In genomic region chr9:80391404-80391803, GRCm38 (mm10) we compare ENCODE assay signal across 20 mouse cellular contexts.
A peak's percentile ranks its signal among the peaks of the same experiment; 100 is the strongest.
DNase-seq lines count a peak whose midpoint lies in the region; ATAC-seq and TF ChIP-seq lines count a peak whose summit lies in the region.
"Had no signal": no experiment of that assay in that cellular context is flagged by ENCODE, and none has a peak within 500 bp of the region (broad histone marks: within the 10 kb centered on the region; RNA-seq: fewer than 3 reads in every experiment).

No protein-coding gene starts in this region.

- H3K9me3 ChIP-seq in forebrain, embryonic 13.5 days (replicated peaks), result no peaks in the 10 kb centered on the region
- no peaks in the 10 kb centered on the region for H3K9me3 ChIP-seq in forebrain, postnatal 0 days (ENCODE audit: low read length)
- no peaks in the 10 kb centered on the region for H3K9me3 ChIP-seq in hindbrain, embryonic 13.5 days
- no peaks in the 10 kb centered on the region for H3K9me3 ChIP-seq in hindbrain, embryonic 16.5 days (ENCODE audit: control insufficient read depth, low read length)
- H3K9me3 ChIP-seq in neural tube, embryonic 14.5 days (ENCODE audit: control insufficient read depth, low read length), result no peaks in the 10 kb centered on the region
- H3K9me3 ChIP-seq: embryonic facial prominence, embryonic 10.5 days; G1E; hindbrain, embryonic 15.5 days had no signal

- no peaks in the 10 kb centered on the region for H3K36me3 ChIP-seq in forebrain, embryonic 13.5 days (ENCODE audit: poor library complexity, severe bottlenecking)
- no peaks in the 10 kb centered on the region for H3K36me3 ChIP-seq in forebrain, postnatal 0 days (ENCODE audit: insufficient read depth)
- H3K36me3 ChIP-seq in hindbrain, embryonic 13.5 days, result no peaks in the 10 kb centered on the region
- no peaks in the 10 kb centered on the region for H3K36me3 ChIP-seq in hindbrain, embryonic 16.5 days (ENCODE audit: control insufficient read depth, insufficient read depth, low read length)
- no peaks in the 10 kb centered on the region for H3K36me3 ChIP-seq in neural tube, embryonic 14.5 days (ENCODE audit: control insufficient read depth, insufficient read depth, low read length)
- H3K36me3 ChIP-seq: embryonic facial prominence, embryonic 10.5 days; G1E; heart, embryonic 12.5 days; hindbrain, embryonic 15.5 days had no signal

- H3K4me1 ChIP-seq in forebrain, embryonic 13.5 days, result peaks cover 8% of the 10 kb centered on the region
- no peaks in the 10 kb centered on the region for H3K4me1 ChIP-seq in forebrain, postnatal 0 days (ENCODE audit: insufficient read depth)
- H3K4me1 ChIP-seq in hindbrain, embryonic 13.5 days (replicated peaks), result peaks cover 8% of the 10 kb centered on the region; the same call in 1 of the 2 replicates
- no peaks in the 10 kb centered on the region for H3K4me1 ChIP-seq in hindbrain, embryonic 16.5 days (ENCODE audit: control insufficient read depth, insufficient read depth, low read depth, low read length)
- no peaks in the 10 kb centered on the region for H3K4me1 ChIP-seq in neural tube, embryonic 14.5 days (ENCODE audit: control insufficient read depth, insufficient read depth, low read length)
- H3K4me1 ChIP-seq: embryonic facial prominence, embryonic 10.5 days; hindbrain, embryonic 15.5 days had no signal

- H3K27ac ChIP-seq in forebrain, embryonic 13.5 days, result no peak overlapping the region
- no peak overlapping the region for H3K27ac ChIP-seq in forebrain, postnatal 0 days (ENCODE audit: low read depth, low read length)
- H3K27ac ChIP-seq in hindbrain, embryonic 13.5 days, result no peak overlapping the region
- H3K27ac ChIP-seq in hindbrain, embryonic 16.5 days (ENCODE audit: low read depth, low read length), result no peak overlapping the region
- H3K27ac ChIP-seq in neural tube, embryonic 14.5 days (ENCODE audit: low read depth, low read length), result no peak overlapping the region
- H3K27ac ChIP-seq: embryonic facial prominence, embryonic 10.5 days; hindbrain, embryonic 15.5 days had no signal

- H3K4me2 ChIP-seq in forebrain, embryonic 13.5 days, result no peak overlapping the region
- no peak overlapping the region for H3K4me2 ChIP-seq in forebrain, postnatal 0 days (ENCODE audit: low read depth)
- H3K4me2 ChIP-seq in hindbrain, embryonic 13.5 days, result no peak overlapping the region
- no peak overlapping the region for H3K4me2 ChIP-seq in hindbrain, embryonic 16.5 days (ENCODE audit: low read length)
- no peak overlapping the region for H3K4me2 ChIP-seq in neural tube, embryonic 14.5 days (ENCODE audit: low read depth, low read length)
- H3K4me2 ChIP-seq: heart, embryonic 12.5 days; hindbrain, embryonic 15.5 days had no signal

- no peak for TF ChIP-seq CTCF in forebrain, postnatal 0 days (IDR thresholded peaks at IDR 0.05; ENCODE audit: low read depth)

- no peak overlapping the region for H3K4me3 ChIP-seq in forebrain, embryonic 13.5 days
- no peak overlapping the region for H3K4me3 ChIP-seq in forebrain, postnatal 0 days (ENCODE audit: low read depth, low read length)
- H3K4me3 ChIP-seq in hindbrain, embryonic 13.5 days, result no peak overlapping the region
- no peak overlapping the region for H3K4me3 ChIP-seq in hindbrain, embryonic 16.5 days (ENCODE audit: low read length)
- H3K4me3 ChIP-seq in neural tube, embryonic 14.5 days (ENCODE audit: low read depth, low read length), result no peak overlapping the region
- H3K4me3 ChIP-seq: embryonic facial prominence, embryonic 10.5 days; heart, embryonic 12.5 days; hindbrain, embryonic 15.5 days had no signal

- ATAC-seq in forebrain, embryonic 13.5 days, result peak; percentile 44; the same call in 1 of the 2 replicates
- ATAC-seq in forebrain, postnatal 0 days, result no peak
- 0 out of 2 replicates have a peak, but pooled peaks have one; percentile 57 for ATAC-seq in hindbrain, embryonic 13.5 days (ENCODE audit: low FRiP score)
- no peak for ATAC-seq in hindbrain, embryonic 16.5 days
- peak; percentile 65; the same call in 1 of the 2 replicates for ATAC-seq in neural tube, embryonic 14.5 days (ENCODE audit: low read depth)
- ATAC-seq: activated CD4-positive, CD25-positive, alpha-beta regulatory T cell, adult 4 months had no signal

- WGBS in forebrain, embryonic 13.5 days, result 11% methylated on average over 3 of the region's 3 CpGs
- 15% methylated on average over 3 of the region's 3 CpGs for WGBS in forebrain, postnatal 0 days
- WGBS in hindbrain, embryonic 13.5 days, result 53% methylated on average over 3 of the region's 3 CpGs
- WGBS in hindbrain, embryonic 16.5 days, result 57% methylated on average over 3 of the region's 3 CpGs
- WGBS in neural tube, embryonic 14.5 days, result 45% methylated on average over 3 of the region's 3 CpGs

- H3K27me3 ChIP-seq in forebrain, embryonic 13.5 days, result peaks cover 8% of the 10 kb centered on the region; the same call in 1 of the 2 replicates
- no peaks in the 10 kb centered on the region for H3K27me3 ChIP-seq in forebrain, postnatal 0 days (ENCODE audit: insufficient read depth, low read length)
- H3K27me3 ChIP-seq in hindbrain, embryonic 13.5 days, result no peaks in the 10 kb centered on the region
- H3K27me3 ChIP-seq in hindbrain, embryonic 16.5 days (replicated peaks; ENCODE audit: control insufficient read depth, insufficient read depth, low read length), result no peaks in the 10 kb centered on the region
- H3K27me3 ChIP-seq in neural tube, embryonic 14.5 days (ENCODE audit: control insufficient read depth, insufficient read depth, low read length), result no peaks in the 10 kb centered on the region
- H3K27me3 ChIP-seq: CH12.LX; heart, embryonic 12.5 days; hindbrain, embryonic 15.5 days had no signal

- no peak for DNase-seq in forebrain, postnatal 0 days
- DNase-seq in Muller cell, postnatal 12 days (ENCODE audit: inconsistent ontology term), result peak; percentile 7
- DNase-seq in natural killer cell, adult 2 months (ENCODE audit: low spot score in 2 of 2), result no peak
- no peak for DNase-seq in spleen, postnatal 14 days (ENCODE audit: low spot score in 2 of 2)
- DNase-seq: adrenal gland, postnatal 14 days; cerebellum, adult 11-12 months; cerebellum, postnatal 10 days; gastrocnemius, postnatal 14 days; kidney, adult 11 months; kidney, adult 9 months had no signal

- no peak overlapping the region for H3K9ac ChIP-seq in forebrain, embryonic 13.5 days
- H3K9ac ChIP-seq in forebrain, postnatal 0 days, result no peak overlapping the region
- H3K9ac ChIP-seq in hindbrain, embryonic 13.5 days, result no peak overlapping the region
- no peak overlapping the region for H3K9ac ChIP-seq in hindbrain, embryonic 16.5 days (ENCODE audit: low read depth, low read length)
- no peak overlapping the region for H3K9ac ChIP-seq in neural tube, embryonic 14.5 days (replicated peaks; ENCODE audit: low read depth, low read length)
- H3K9ac ChIP-seq: heart, embryonic 12.5 days; hindbrain, embryonic 15.5 days had no signal

Comparison
In these comparisons a context has a peak if more than half of its experiments do, and no peak if none do; other contexts are left out.
1. ATAC-seq: peak in forebrain, embryonic 13.5 days (single experiment), hindbrain, embryonic 13.5 days (single experiment) and neural tube, embryonic 14.5 days (single experiment); none in forebrain, postnatal 0 days (single experiment) and hindbrain, embryonic 16.5 days (single experiment).